Mouse (Mus musculus): ENCODE data around the gene Ap4s1. TPM values are rescaled to one million over a fixed set of nuclear protein-coding genes. Genes with fewer than 3 reads are reported as not detected.

The Ap4s1 gene
- total RNA-seq, 2 experiments from 2014 or later, result 43.8 to 45.8 TPM

DNA sequence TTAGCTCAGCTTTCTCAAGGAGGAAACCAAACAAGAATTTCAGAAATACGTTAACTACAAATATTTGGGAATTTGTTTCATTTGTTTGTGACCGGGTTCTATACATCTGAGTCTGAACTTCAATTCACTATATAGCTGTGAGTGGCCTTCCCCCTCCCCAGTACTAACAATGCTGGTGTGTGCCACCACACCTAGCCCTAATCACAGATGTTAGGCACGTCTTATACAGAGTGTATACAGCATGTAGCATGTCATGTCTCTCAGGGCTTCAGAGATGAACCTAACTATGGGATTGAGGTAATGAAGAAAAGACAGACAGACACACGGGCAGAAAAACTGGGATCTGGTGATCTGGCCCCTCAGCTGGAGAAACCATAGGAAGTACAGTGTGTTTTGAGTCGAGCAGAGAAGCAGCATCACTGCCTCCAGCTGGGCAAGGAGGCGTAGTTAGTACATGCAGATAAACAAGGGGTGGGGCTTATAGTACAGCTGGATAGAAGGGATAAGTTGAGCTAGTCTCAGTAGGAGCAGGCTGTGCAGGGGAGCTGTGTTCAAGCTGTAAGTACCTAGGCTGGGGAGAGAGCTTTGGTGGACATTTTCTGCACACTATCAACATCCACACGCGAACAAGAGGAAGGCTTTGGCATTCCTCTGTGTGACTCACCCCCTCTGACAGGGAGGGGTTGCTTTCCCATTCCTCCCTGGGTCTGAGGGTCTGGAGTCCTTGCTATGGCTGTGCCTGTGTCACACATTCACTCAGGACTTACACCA, 9.0 kb downstream of the Ap4s1 start:
- intact Hi-C loops (cut with DNase I), result no loop called here
- no peak for DNase-seq (ENCODE audit: low spot score in 2 of 2)

DNA sequence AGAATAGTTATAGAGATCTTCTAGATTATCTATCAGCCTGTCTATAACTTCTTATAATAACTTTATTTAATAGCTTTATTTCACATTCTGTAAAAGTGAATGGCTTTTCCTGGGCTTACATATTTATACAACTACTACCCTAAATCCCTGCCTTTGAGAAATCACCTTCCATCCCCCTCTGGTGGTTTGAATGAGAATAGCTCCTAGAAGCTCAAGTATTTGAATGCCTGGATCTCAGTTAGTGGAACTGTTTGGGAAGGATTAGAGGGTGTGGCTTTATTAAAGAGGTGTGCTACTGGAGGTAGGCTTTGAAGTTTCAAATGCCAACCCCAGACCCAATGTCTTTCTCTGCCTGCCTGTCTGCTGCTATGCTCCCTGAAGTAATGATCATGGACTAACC, 10.9 kb downstream of the Ap4s1 start:
- DNase-seq (ENCODE audit: low spot score in 2 of 2), result no peak
- intact Hi-C loops (cut with DNase I), result no loop called here

DNA sequence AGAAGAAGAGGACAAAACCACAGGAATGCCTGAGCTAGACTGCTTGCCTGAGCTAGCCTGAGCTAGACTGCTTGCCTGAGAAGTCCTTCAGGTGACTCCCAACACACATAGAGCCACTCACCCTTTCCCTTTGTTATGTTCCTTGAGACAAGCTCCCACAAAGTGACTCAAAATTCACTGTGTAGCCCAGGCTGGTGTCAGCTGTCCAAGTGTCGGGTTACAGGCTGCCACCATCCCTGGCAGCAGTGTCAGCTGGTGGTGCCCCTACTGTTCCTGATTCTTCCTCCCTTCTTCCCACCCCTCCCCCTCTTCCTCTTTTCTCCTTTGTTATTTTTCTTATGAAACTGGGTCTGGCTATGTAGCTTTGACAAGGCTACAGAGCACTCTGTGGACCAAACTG, 13.0 kb downstream of the Ap4s1 start:
- intact Hi-C loops (cut with DNase I), result no loop called here

DNA sequence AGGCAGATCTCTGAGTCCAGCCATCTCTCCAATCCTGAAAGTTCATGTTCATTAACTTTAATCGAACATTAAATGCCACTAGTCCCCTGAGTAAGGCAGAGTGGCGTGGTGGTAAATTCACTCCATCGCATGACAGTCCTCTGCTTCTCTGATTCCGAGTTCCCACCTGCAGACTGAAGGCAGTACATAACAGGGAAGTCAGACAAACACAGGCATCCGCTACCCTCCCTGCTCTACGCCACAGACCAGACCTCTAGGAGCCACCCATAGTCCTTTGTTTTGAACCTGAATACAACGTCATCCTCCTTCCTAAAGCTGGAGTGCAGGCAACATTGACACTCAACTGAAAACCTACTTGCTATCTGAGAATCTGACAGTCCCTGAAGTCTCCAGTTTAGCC, 13.7 kb downstream of the Ap4s1 start:
- no peak for DNase-seq (ENCODE audit: low spot score in 2 of 2)
- intact Hi-C loops (cut with DNase I), result no loop called here

More for the DNA sequence above, 13.0 kb downstream of the Ap4s1 start:
- DNase-seq (ENCODE audit: low spot score in 2 of 2), result no peak

DNA sequence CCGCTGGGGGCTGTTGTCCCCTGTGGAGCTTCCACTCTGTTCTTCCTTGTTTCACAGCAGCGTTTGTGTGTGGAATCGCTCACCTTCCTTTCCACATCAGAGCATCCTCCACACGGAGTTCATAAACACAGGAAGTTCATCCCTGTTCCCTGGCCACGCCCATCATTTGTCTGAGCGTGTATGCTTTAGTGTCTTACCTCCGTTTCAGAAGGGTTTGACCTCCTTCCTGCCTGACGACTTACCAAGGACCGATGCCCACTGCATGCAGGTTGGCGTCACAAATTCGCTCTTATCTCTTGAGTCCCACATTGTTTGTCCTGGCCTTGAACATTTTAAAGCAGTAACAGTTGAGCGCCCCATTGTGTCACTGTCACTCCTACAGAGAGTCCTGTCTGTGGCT, 14.9 kb downstream of the Ap4s1 start:
- intact Hi-C loops (cut with DNase I), result no loop called here
- no peak for DNase-seq (ENCODE audit: low spot score in 2 of 2)

DNA sequence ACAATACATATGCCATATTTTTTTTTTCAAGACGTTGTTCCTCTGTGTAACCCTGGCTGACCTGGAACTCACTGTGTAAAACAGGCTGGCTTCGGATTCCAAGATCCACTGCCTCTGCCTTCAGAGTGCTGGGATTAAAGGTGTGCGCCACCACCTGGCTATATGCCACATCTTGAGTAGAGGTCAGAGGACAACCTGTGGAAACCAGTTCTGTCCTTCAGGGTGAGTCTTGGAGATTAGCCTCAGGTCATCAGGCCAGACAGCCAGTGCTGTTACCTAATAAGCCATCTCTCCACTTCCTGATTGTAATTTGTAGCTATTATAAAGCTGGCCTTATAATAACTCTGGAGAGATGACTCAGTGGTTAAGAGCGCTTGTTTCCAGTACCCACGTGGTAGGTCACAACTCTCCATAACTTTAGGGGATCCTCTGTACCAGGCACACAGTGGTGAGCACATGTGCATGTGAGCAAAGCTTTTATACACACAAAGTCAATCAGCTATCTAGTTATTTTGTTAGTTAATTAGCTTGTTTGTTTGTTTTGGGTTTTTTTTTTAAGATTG, 15.9 kb downstream of the Ap4s1 start:
- intact Hi-C loops (cut with DNase I), result no loop called here
- no peak for DNase-seq (ENCODE audit: low spot score in 2 of 2)

DNA sequence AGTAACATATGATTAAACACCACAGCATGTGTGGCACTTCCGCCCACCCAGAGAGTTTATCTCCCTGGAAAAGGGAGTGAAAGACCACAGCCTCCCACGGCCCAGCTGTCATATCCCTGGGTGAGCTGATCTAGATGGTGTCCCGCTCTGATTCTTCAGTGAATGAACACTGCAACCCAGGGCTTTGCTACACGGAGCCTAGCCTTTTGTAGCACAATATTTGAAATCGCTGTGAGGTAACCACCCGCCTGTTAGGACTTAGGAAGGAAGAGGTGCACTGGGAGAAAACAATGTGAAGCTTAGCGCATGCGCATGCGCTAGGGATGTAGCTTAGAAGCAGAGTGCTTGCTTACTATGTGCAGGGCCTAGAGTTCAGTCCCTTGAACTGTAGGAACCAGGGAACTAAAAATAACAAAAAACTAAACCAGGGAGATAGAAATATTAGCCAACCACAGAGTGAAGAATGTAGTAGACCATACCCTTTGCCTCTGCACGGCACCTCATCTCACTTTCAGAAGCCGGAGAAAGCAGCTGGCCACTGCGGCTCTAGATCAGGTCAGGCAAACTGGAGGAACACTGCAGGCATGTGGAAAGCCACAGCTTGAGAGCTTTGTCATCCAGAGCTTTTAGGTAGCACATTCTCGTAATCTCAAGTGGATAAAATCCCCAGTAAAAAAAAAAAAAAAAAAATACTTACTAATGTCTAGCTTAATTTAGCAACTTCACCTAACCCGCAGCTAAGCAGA, 18.3 kb downstream of the Ap4s1 start:
- DNase-seq (ENCODE audit: low spot score in 2 of 2), result peak; percentile 74 to 77
- intact Hi-C loops (cut with DNase I), result no loop called here

DNA sequence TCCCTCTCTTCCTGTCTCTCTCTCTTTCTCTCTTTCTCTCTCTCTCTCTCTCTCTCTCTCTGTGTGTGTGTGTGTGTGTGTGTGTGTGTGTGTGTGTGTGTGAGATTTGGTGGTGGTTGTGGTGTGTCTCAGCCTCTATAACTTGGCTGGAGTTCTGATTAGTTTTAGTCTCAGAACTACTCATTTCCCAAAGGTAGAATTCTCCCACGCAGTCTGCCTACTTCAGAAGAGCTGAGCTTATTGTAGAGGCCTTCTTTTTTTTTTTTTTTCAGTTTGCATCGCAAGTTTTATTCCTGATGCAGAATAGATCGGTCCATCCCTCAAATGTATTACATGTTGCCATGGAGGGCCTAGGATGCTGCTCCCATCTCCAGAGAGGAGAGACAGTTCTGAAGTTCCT, 18.9 kb downstream of the Ap4s1 start:
- peak in 1 of 2 experiments; percentile 20 for DNase-seq (ENCODE audit: low spot score in 2 of 2)
- intact Hi-C loops (cut with DNase I), result no loop called here

DNA sequence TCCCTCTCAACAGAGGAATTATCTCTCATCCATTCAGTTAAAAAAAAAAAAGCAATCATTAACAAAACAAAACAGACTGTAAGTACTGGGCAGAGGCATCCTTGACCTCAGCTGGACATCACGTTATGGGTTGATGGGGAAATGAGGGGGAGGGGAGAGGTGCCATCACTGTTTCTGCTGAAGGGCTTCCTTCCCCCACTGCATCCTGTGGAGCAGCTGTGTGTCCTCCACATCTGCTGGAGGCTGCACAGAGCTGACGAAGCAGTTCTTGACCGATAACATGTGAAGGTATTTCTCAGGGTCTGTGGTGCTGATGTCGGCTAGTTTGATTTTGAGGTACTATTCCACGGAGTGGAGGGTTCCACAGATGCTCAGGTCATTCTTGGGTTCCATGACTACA, 19.3 kb downstream of the Ap4s1 start:
- intact Hi-C loops (cut with DNase I), result no loop called here
- DNase-seq (ENCODE audit: low spot score in 2 of 2), result no peak

DNA sequence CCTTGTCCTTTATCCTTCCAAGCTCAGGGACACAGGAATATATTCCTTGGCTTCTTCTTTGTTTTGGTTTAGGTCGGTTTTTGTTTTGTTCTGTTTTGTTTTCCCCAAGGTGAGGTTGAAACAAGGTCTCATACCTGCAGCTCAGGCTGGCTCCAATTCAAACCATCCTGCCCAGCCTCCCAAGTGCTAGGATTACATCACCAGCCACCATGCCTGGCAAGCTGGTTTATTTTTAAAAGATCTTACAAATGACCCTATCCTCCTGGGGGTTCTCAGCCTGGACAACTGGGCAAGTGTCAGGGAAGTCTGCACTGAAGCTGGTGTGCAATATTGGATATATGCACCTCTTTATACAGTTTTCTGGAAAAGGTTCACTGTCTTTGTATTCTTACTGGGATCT, 21.9 kb downstream of the Ap4s1 start:
- DNase-seq (ENCODE audit: low spot score in 2 of 2), result no peak
- intact Hi-C loops (cut with DNase I), result no loop called here

DNA sequence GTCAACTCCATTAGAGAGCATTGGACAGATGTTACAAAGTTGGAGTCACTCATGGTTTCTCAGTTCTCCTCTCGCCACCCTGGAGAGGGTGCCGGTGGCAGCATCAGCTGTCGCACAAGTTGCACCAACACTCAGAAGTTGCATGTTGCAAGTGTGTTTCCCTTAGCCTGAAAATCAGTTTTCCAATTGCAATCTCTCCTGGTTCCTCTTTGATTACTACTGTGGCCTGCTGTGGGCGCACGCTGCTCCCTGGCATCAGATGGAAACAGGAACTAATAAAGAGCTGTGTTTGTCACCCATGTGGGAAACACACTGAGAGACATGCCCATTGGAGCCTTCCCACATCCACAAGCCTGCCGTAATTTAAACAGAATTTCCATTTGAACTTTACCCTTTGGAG, 27.8 kb downstream of the Ap4s1 start:
- intact Hi-C loops (cut with DNase I), result no loop called here
- DNase-seq (ENCODE audit: low spot score in 2 of 2), result no peak

DNA sequence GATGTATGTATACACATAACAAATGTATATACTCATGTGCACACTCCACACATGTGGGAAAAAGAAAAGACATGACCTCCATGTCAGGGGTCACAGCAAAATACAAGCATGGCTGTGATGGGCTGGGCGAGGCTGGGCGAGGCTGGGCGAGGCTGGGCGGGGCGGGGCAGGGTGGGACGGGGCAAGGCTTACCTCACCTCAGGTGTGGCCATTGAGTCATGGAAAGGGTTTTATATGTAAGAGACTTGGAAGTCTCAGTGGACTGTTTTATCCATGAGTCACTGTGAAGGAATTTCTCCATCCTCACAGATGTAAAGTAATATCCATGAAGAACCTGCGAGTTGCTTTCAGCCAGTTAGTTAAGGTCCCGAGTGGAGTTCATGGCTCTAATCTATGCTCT, 31.0 kb downstream of the Ap4s1 start:
- intact Hi-C loops (cut with DNase I), result no loop called here

DNA sequence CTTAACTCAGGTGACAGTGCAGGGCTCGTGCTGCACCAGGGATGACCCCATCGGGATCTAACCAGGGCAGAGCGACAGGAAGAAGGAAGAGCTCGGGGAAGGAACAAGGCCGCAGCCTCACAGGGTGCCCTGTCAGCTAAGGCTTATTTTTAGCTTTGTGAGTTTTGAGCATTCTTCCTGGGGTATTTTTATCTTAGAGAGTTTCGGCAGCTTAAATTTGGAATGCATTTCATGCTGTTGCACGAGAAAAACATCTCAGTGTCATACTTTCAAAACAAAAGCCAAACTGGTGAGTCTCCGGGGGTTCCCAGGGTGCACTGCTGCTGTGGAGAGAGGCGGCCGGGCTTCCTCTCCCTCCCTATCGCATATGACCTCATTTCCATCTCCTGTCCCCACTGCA, 38.2 kb downstream of the Ap4s1 start:
- intact Hi-C loops (cut with DNase I), result no loop called here

More for the DNA sequence above, 31.0 kb downstream of the Ap4s1 start:
- no peak for DNase-seq (ENCODE audit: low spot score in 2 of 2)

DNA sequence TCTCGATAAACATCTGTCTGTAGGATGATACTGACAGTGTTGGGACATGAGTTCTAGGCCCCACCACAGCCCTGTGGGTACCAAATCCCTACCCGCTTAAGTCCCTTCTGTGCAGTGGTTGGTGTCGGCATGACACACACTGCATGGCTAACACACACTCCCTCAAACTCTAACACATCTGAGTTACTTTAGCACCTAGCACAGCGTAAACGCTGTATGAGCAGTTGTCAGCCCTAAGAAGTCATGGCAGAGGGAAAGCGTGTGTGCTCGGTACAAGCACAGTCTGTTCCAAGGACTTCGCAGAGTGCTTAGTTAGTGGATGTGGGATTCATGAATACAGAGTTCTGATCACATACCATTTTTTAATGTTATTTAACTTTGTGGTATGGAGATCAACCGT, 39.0 kb downstream of the Ap4s1 start:
- no peak for DNase-seq (ENCODE audit: low spot score in 2 of 2)
- intact Hi-C loops (cut with DNase I), result no loop called here

More for the DNA sequence above, 38.2 kb downstream of the Ap4s1 start:
- DNase-seq (ENCODE audit: low spot score in 2 of 2), result peak; percentile 51 to 72

DNA sequence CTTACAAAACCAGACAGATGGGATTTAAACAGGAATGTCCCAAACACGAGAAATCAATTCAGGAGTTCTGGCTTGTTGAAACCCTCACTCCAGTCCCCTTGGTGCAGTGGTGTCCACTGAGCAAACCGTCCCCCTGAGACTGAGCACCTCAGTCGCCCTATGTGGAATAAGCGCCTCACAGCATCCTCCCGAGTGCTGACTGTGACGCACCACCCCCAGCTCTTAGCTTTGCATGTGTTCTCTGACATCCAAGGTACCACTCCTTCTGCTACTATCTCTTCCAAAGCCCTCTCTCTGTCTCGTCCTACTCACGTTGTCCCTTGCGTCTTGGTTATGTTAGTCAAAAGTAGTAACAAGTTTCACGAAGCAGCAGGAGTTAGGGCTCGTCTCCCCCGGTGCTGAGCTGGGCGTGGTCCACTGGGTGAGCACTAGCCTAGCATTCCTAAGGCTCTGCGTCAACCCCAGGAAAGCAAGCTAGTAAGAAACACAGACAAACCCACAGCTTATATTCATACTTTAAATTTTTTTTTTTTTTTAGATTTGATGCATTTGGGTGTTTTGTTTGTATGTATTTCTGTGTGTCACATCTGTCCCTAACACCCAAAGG, 43.9 kb downstream of the Ap4s1 start:
- intact Hi-C loops (cut with DNase I), result loop anchor here (5.0 kb wide), 1 partner anchor 42 kb away; the partner anchor contains the start of genes Ap4s1 and Strn3
- DNase-seq (ENCODE audit: low spot score in 2 of 2), result no peak

DNA sequence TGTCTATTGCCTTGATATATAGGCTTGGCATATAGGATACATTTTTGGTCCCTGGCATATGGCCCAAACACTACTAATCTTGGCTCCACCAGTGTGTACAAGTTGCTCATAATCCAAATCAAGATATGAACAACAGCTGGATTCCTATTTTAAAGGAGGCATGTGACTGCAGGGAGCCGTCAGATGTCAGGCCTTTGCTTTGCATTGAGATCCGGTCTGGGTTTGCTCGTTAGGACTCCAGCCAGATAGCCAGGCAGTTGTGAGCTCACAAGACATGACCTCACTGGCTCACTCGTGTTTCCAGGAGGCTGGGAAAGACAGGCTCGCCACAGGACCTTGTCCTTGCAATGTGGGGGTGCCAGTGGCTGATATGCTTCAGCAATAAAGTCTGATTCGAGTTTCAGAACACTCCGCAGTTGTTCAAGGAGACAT, 45.0 kb downstream of the Ap4s1 start:
- intact Hi-C loops (cut with DNase I), result loop anchor here (5.0 kb wide), 1 partner anchor 44 kb away; the partner anchor contains the start of genes Ap4s1 and Strn3

DNA sequence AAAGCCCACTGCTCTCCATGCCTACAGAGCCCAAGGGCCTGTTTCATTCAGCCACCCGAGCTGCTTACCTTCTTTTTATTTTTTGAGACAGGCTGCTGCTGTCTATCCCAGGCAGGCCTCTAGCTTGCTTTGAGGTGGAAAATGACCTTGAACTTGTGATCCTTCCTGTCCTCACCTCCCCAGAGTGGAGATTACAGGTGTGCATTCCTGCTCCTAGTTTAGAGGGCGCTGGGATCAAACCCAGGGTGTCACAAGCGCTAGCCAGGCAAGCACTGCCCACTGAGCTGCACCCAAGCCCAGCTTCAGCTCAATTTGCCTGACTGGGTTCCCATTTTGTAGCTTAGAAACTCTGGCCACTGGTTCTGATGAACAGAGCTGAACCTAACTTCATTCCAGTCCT, 45.5 kb downstream of the Ap4s1 start:
- intact Hi-C loops (cut with DNase I), result loop anchor here (5.0 kb wide), 1 partner anchor 44 kb away; the partner anchor contains the start of genes Ap4s1 and Strn3
- DNase-seq (ENCODE audit: low spot score in 2 of 2), result no peak

More for the DNA sequence above, 45.0 kb downstream of the Ap4s1 start:
- no peak for DNase-seq (ENCODE audit: low spot score in 2 of 2)

DNA sequence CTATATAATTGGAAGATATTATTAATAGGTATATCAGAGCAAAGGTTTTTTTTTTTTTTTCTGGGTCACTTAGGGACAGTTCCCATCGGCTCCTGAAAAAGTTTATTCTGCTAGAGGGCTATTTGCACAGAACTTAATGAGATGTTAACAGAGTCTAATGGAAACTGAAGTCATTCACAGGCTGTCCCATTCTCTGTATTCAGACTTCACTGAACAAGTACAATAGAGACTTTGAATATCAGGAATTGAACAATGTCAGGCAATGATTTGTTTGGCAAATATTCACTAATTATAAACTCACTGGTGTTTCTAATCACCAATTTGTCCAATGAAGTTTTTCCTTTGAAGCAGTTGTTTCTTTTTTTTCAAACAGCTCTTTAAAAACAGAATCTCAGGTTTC, 46.0 kb downstream of the Ap4s1 start:
- intact Hi-C loops (cut with DNase I), result loop anchor here (5.0 kb wide), 1 partner anchor 45 kb away; the partner anchor contains the start of genes Ap4s1 and Strn3
- DNase-seq (ENCODE audit: low spot score in 2 of 2), result peak in 1 of 2 experiments; percentile 31

DNA sequence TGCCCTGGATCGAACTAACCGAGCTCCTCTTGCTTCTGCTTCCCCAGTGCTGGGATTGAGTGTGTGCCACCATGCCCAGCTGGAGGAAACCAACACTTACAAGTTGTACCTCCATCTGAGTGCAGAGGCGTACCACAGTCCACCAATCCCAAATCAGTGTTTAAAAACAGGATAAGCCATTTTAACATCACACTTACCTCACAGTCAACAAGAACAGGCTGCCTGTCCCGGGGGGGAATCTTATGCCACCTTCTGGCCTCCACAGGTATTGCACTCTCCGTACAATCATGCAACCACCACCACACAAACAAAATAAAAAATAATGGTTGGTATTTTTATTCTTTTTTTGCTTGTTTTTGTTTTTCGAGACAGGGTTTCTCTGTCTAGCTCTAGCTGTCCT, 50.9 kb downstream of the Ap4s1 start:
- intact Hi-C loops (cut with DNase I), result loop anchor here (5.0 kb wide), 1 partner anchor 79 kb away; no protein-coding TSS in a partner anchor

DNA sequence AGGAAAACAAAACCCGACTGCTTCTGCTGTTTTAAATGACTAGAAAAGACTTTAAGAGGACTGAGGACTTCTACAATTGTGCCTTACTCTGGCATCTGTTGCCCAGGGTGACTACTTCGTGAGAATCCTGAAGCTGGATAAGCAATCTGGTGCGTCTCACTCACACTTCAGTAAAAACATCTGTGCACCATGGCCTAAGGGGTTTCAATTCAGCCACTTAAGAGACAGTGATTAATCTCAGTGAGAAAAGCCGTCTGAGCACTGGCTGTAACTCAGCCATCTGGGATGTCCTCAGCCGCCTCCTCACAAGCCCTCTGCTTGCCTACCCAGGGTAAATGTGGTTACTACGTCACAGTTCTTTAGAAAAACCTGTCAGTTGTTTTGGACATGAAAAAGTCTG, 54.1 kb downstream of the Ap4s1 start:
- intact Hi-C loops (cut with DNase I), result loop anchor here (5.0 kb wide), 1 partner anchor 83 kb away; no protein-coding TSS in a partner anchor
- DNase-seq (ENCODE audit: low spot score in 2 of 2), result no peak

More for the DNA sequence above, 50.9 kb downstream of the Ap4s1 start:
- DNase-seq (ENCODE audit: low spot score in 2 of 2), result peak; percentile 43 to 67
